In genomic region chr4:55531856-55532406, GRCm38 (mm10) we compare ENCODE assay signal across 8 mouse cellular contexts. TPM values are rescaled to one million over a fixed set of nuclear protein-coding genes. Genes with fewer than 3 reads are reported as not detected.
A peak's percentile ranks its signal among the peaks of the same experiment; 100 is the strongest.
DNase-seq lines count a peak whose midpoint lies in the region; ATAC-seq and TF ChIP-seq lines count a peak whose summit lies in the region.

No protein-coding gene starts in this region.

- peak; percentile 27 for ATAC-seq in heart, postnatal 0 days (ENCODE audit: insufficient read depth, low read depth)
- ATAC-seq in hindbrain, postnatal 0 days = no peak
- ATAC-seq in midbrain, embryonic 15.5 days (replicated peaks) = peak; percentile 48; the same call in 1 of the 2 replicates

- intact Hi-C loops in heart, postnatal 14 days (cut with DNase I) = loop anchor here (1.0 to 5.0 kb wide), 4 partner anchors 119 to 830 kb away; no protein-coding TSS in a partner anchor

- H3K9me3 ChIP-seq in heart, postnatal 0 days (replicated peaks; ENCODE audit: control insufficient read depth, low read length) = no peaks in the 10 kb centered on the region
- H3K9me3 ChIP-seq in hindbrain, postnatal 0 days (ENCODE audit: low read length) = no peaks in the 10 kb centered on the region
- no peaks in the 10 kb centered on the region for H3K9me3 ChIP-seq in midbrain, embryonic 15.5 days

- 0 out of 2 replicates have a peak, but pooled peaks cover 8% of the 10 kb centered on the region for H3K4me1 ChIP-seq in heart, postnatal 0 days (ENCODE audit: control insufficient read depth, insufficient read depth)
- H3K4me1 ChIP-seq in brown adipose tissue, adult 24 weeks (ENCODE audit: control insufficient read depth, insufficient read depth, insufficient read length, low read length) = peaks cover 4% of the 10 kb centered on the region; the same call in 1 of the 2 replicates
- H3K4me1 ChIP-seq in hindbrain, postnatal 0 days (ENCODE audit: insufficient read depth, low read length) = peaks cover 9% of the 10 kb centered on the region; the same call in 1 of the 2 replicates
- H3K4me1 ChIP-seq in midbrain, embryonic 15.5 days = peaks cover 31% of the 10 kb centered on the region

- H3K4me2 ChIP-seq in heart, postnatal 0 days (ENCODE audit: low read depth, low read length) = peak overlapping the region; percentile 87
- peak overlapping the region; percentile 82 for H3K4me2 ChIP-seq in hindbrain, postnatal 0 days (ENCODE audit: low read depth, low read length)
- H3K4me2 ChIP-seq in midbrain, embryonic 15.5 days = peak overlapping the region; percentile 95

- no peak for TF ChIP-seq EP300 in heart, postnatal 0 days (IDR thresholded peaks at IDR 0.05; ENCODE audit: low read depth)

- 0 out of 2 replicates have a peak, but pooled peaks cover 6% of the 10 kb centered on the region for H3K27me3 ChIP-seq in heart, postnatal 0 days (ENCODE audit: control insufficient read depth, insufficient read depth, low read length)
- H3K27me3 ChIP-seq in hindbrain, postnatal 0 days (ENCODE audit: insufficient read depth, low read length) = 0 out of 2 replicates have a peak, but pooled peaks cover 5% of the 10 kb centered on the region
- peaks cover 25% of the 10 kb centered on the region for H3K27me3 ChIP-seq in midbrain, embryonic 15.5 days (replicated peaks)

- no peaks in the 10 kb centered on the region for H3K36me3 ChIP-seq in heart, postnatal 0 days (replicated peaks; ENCODE audit: control insufficient read depth, insufficient read depth, low read length)
- no peaks in the 10 kb centered on the region for H3K36me3 ChIP-seq in hindbrain, postnatal 0 days (ENCODE audit: insufficient read depth, low read length)
- no peaks in the 10 kb centered on the region for H3K36me3 ChIP-seq in midbrain, embryonic 15.5 days (replicated peaks)

- WGBS in heart, postnatal 0 days = under 1% methylated on average over 34 of the region's 42 CpGs
- WGBS in hindbrain, postnatal 0 days = 2% methylated on average over 32 of the region's 42 CpGs
- 1% methylated on average over 32 of the region's 42 CpGs for WGBS in midbrain, embryonic 15.5 days

- peak overlapping the region; percentile 93 for H3K27ac ChIP-seq in heart, postnatal 0 days (ENCODE audit: low read depth)
- peak overlapping the region; percentile 90 for H3K27ac ChIP-seq in brown adipose tissue, adult 24 weeks (replicated peaks; ENCODE audit: low read depth, low read length)
- 0 out of 2 replicates have a peak overlapping the region, but pooled peaks have one; percentile 86 for H3K27ac ChIP-seq in hindbrain, postnatal 0 days
- H3K27ac ChIP-seq in midbrain, embryonic 15.5 days = no peak overlapping the region

- H3K4me3 ChIP-seq in heart, postnatal 0 days (ENCODE audit: low read depth, low read length) = peak overlapping the region; percentile 69
- H3K4me3 ChIP-seq in brown adipose tissue, adult 24 weeks (ENCODE audit: insufficient read depth, low read depth, low read length) = peak overlapping the region; percentile 85
- H3K4me3 ChIP-seq in hindbrain, postnatal 0 days (ENCODE audit: low read length) = peak overlapping the region; percentile 62
- peak overlapping the region; percentile 59 for H3K4me3 ChIP-seq in midbrain, embryonic 15.5 days

- peak overlapping the region; percentile 76 for H3K9ac ChIP-seq in heart, postnatal 0 days (replicated peaks; ENCODE audit: low read depth, low read length)
- H3K9ac ChIP-seq in hindbrain, postnatal 0 days (replicated peaks; ENCODE audit: low read length) = peak overlapping the region; percentile 21; the same call in 1 of the 2 replicates
- H3K9ac ChIP-seq in midbrain, embryonic 15.5 days = peak overlapping the region; percentile 44

- TF ChIP-seq CTCF in heart, postnatal 0 days (IDR thresholded peaks at IDR 0.05; ENCODE audit: low read depth) = no peak
- no peak for TF ChIP-seq CTCF in hindbrain, postnatal 0 days (IDR thresholded peaks at IDR 0.05; ENCODE audit: low read depth)

- no peak for DNase-seq in heart, postnatal 0 days (ENCODE audit: low spot score)
- no peak for DNase-seq in heart, postnatal 14 days
- no peak for DNase-seq in hindbrain, postnatal 0 days (ENCODE audit: low spot score)
- no peak for DNase-seq in adrenal gland, postnatal 36 days
- no peak for DNase-seq in natural killer cell, adult 2 months (ENCODE audit: low spot score in 2 of 2)
- DNase-seq in layer of hippocampus, postnatal 25 days (ENCODE audit: extremely low spot score in 1 of 2, low spot score in 1 of 2) = no peak

RNA-seq across cellular contexts. Expression of gene Klf4, which starts 0.3 kb away (rescaled TPM):
- 17.9 and 24.6 TPM in 2 replicates for total RNA-seq in heart, postnatal 0 days (2014; rRNA removed; ENCODE audit: low replicate concordance)
- 6.2 and 6.5 TPM in 2 replicates for polyA plus RNA-seq in heart, postnatal 0 days (2015; fragmentation: Nextera tagmentation; extraction: Ambion mirVana)
- total RNA-seq in heart, postnatal 14 days (2021) = 10 to 100 TPM; 58.8 to 59.1 TPM
- 17.1 and 51.4 TPM in 2 replicates for polyA plus RNA-seq in brown adipose tissue, adult 24 weeks (2012; ENCODE audit: insufficient read depth, insufficient read length, missing spikeins)
- total RNA-seq in hindbrain, postnatal 0 days (2014; rRNA removed) = 10.6 and 14.6 TPM in 2 replicates
- 4.0 and 4.3 TPM in 2 replicates for polyA plus RNA-seq in hindbrain, postnatal 0 days (2015; fragmentation: Nextera tagmentation; extraction: Ambion mirVana)
- 2.6 and 3.0 TPM in 2 replicates for polyA plus RNA-seq in midbrain, embryonic 15.5 days (2015; fragmentation: Nextera tagmentation; extraction: Ambion mirVana)
- 10 to 100 TPM; 15.4 to 28.8 TPM for total RNA-seq in adrenal gland, postnatal 36 days (2021)
- 1 to 10 TPM; 5.2 to 5.3 TPM for total RNA-seq in layer of hippocampus, postnatal 25 days (2021)

Comparison
In these comparisons a context has a peak if more than half of its experiments do, and no peak if none do; other contexts are left out.
1. H3K9ac ChIP-seq: peak in every context shown above with its lines; median percentile 76 in heart, postnatal 0 days; 44 in midbrain, embryonic 15.5 days; 21 in hindbrain, postnatal 0 days.